ENCODE assay signal across 9 mouse cellular contexts in genomic region chr4:35099210-35099864, GRCm38 (mm10). TPM values are rescaled to one million over a fixed set of nuclear protein-coding genes. Genes with fewer than 3 reads are reported as not detected.
DNase-seq lines count a peak whose midpoint lies in the region; ATAC-seq lines count a peak whose summit lies in the region.
"Had no signal": no experiment of that assay in that cellular context is flagged by ENCODE, and none has a peak within 500 bp of the region (broad histone marks: within the 10 kb centered on the region; RNA-seq: fewer than 3 reads in every experiment).

No protein-coding gene starts in this region.

- no peaks in the 10 kb centered on the region for H3K9me3 ChIP-seq in heart, embryonic 13.5 days
- H3K9me3 ChIP-seq in hindbrain, embryonic 13.5 days: no peaks in the 10 kb centered on the region
- H3K9me3 ChIP-seq in midbrain, embryonic 16.5 days (replicated peaks; ENCODE audit: control insufficient read depth, low read length, poor library complexity, severe bottlenecking): no peaks in the 10 kb centered on the region

- 16% methylated on average over 17 of the region's 17 CpGs for WGBS in heart, embryonic 13.5 days
- WGBS in hindbrain, embryonic 13.5 days: 19% methylated on average over 17 of the region's 17 CpGs
- WGBS in midbrain, embryonic 16.5 days: 20% methylated on average over 17 of the region's 17 CpGs

- H3K36me3 ChIP-seq in heart, embryonic 13.5 days: no peaks in the 10 kb centered on the region
- no peaks in the 10 kb centered on the region for H3K36me3 ChIP-seq in hindbrain, embryonic 13.5 days
- no peaks in the 10 kb centered on the region for H3K36me3 ChIP-seq in midbrain, embryonic 16.5 days (ENCODE audit: control insufficient read depth, insufficient read depth, low read length)

- no peak for ATAC-seq in heart, embryonic 13.5 days (ENCODE audit: extremely low read depth, insufficient number of reproducible peaks, low FRiP score, low TSS enrichment)
- ATAC-seq in hindbrain, embryonic 13.5 days (ENCODE audit: low FRiP score): peak; percentile 60
- peak; percentile 77 for ATAC-seq in midbrain, embryonic 16.5 days

- H3K27me3 ChIP-seq in heart, embryonic 13.5 days (replicated peaks): no peaks in the 10 kb centered on the region
- no peaks in the 10 kb centered on the region for H3K27me3 ChIP-seq in hindbrain, embryonic 13.5 days
- no peaks in the 10 kb centered on the region for H3K27me3 ChIP-seq in midbrain, embryonic 16.5 days (ENCODE audit: control insufficient read depth, insufficient read depth, low read depth, low read length)
- H3K27me3 ChIP-seq: Patski had no signal

- H3K27ac ChIP-seq in heart, embryonic 13.5 days (replicated peaks): no peak overlapping the region
- peak overlapping the region; percentile 30; the same call in 1 of the 2 replicates for H3K27ac ChIP-seq in hindbrain, embryonic 13.5 days
- H3K27ac ChIP-seq in midbrain, embryonic 16.5 days (ENCODE audit: low read length): peak overlapping the region; percentile 43; the same call in 1 of the 2 replicates

- peak overlapping the region; percentile 55 for H3K4me3 ChIP-seq in heart, embryonic 13.5 days
- peak overlapping the region; percentile 31 for H3K4me3 ChIP-seq in hindbrain, embryonic 13.5 days
- H3K4me3 ChIP-seq in midbrain, embryonic 16.5 days (ENCODE audit: low read depth, low read length): peak overlapping the region; percentile 28

- peak overlapping the region; percentile 75 for H3K4me2 ChIP-seq in heart, embryonic 13.5 days
- peak overlapping the region; percentile 54 for H3K4me2 ChIP-seq in hindbrain, embryonic 13.5 days
- H3K4me2 ChIP-seq in midbrain, embryonic 16.5 days (ENCODE audit: low read length): peak overlapping the region; percentile 64

- H3K9ac ChIP-seq in heart, embryonic 13.5 days: peak overlapping the region; percentile 64
- peak overlapping the region; percentile 59; the same call in 1 of the 2 replicates for H3K9ac ChIP-seq in hindbrain, embryonic 13.5 days
- H3K9ac ChIP-seq in midbrain, embryonic 16.5 days (ENCODE audit: low read depth, low read length): peak overlapping the region; percentile 49

- H3K4me1 ChIP-seq in heart, embryonic 13.5 days: peaks cover 14% of the 10 kb centered on the region
- H3K4me1 ChIP-seq in hindbrain, embryonic 13.5 days (replicated peaks): peaks cover 24% of the 10 kb centered on the region
- peaks cover 12% of the 10 kb centered on the region for H3K4me1 ChIP-seq in midbrain, embryonic 16.5 days (ENCODE audit: control insufficient read depth, insufficient read depth, low read length)

- no peak for DNase-seq in heart, postnatal 4 days
- peak; percentile 23 for DNase-seq in brain, adult 2 months (ENCODE audit: low read depth, low spot score)
- no peak for DNase-seq in urinary bladder, postnatal 25 days (ENCODE audit: low spot score)
- DNase-seq in layer of hippocampus, postnatal 25 days (ENCODE audit: extremely low spot score in 1 of 2, low spot score in 1 of 2): no peak
- no peak for DNase-seq in cerebellum, postnatal 36 days

RNA-seq across cellular contexts. Expression of gene Ifnk, which starts 52.5 kb away (rescaled TPM):
- not detected in 2 replicates for polyA plus RNA-seq in heart, embryonic 13.5 days (2015; fragmentation: Nextera tagmentation; extraction: Ambion mirVana)
- not detected for total RNA-seq in heart, postnatal 4 days (2021)
- polyA plus RNA-seq in hindbrain, embryonic 13.5 days (2015; fragmentation: Nextera tagmentation; extraction: Ambion mirVana): not detected in 2 replicates
- polyA plus RNA-seq in midbrain, embryonic 16.5 days (2015; fragmentation: Nextera tagmentation; extraction: Ambion mirVana): 0.27 TPM in 1 of 2 replicates, not detected in the other
- total RNA-seq in layer of hippocampus, postnatal 25 days (2021): not detected
- polyA plus RNA-seq: Patski had no signal

RNA-seq across cellular contexts. Expression of gene Mob3b, which starts 57.9 kb away (rescaled TPM):
- polyA plus RNA-seq in heart, embryonic 13.5 days (2015; fragmentation: Nextera tagmentation; extraction: Ambion mirVana): 3.8 and 4.2 TPM in 2 replicates
- 1 to 10 TPM; 1.5 to 2.0 TPM for total RNA-seq in heart, postnatal 4 days (2021)
- polyA plus RNA-seq in hindbrain, embryonic 13.5 days (2015; fragmentation: Nextera tagmentation; extraction: Ambion mirVana): 5.0 and 6.1 TPM in 2 replicates
- polyA plus RNA-seq in midbrain, embryonic 16.5 days (2015; fragmentation: Nextera tagmentation; extraction: Ambion mirVana): 2.8 and 3.9 TPM in 2 replicates
- total RNA-seq in layer of hippocampus, postnatal 25 days (2021): 1 to 10 TPM; 6.4 to 8.1 TPM
